Mouse (Mus musculus): ENCODE measurements around the gene Ggnbp2. TPM values are rescaled to one million over a fixed set of nuclear protein-coding genes. Genes with fewer than 3 reads are reported as not detected.

The Ggnbp2 gene
- 156 TPM for total RNA-seq (2023)

DNA sequence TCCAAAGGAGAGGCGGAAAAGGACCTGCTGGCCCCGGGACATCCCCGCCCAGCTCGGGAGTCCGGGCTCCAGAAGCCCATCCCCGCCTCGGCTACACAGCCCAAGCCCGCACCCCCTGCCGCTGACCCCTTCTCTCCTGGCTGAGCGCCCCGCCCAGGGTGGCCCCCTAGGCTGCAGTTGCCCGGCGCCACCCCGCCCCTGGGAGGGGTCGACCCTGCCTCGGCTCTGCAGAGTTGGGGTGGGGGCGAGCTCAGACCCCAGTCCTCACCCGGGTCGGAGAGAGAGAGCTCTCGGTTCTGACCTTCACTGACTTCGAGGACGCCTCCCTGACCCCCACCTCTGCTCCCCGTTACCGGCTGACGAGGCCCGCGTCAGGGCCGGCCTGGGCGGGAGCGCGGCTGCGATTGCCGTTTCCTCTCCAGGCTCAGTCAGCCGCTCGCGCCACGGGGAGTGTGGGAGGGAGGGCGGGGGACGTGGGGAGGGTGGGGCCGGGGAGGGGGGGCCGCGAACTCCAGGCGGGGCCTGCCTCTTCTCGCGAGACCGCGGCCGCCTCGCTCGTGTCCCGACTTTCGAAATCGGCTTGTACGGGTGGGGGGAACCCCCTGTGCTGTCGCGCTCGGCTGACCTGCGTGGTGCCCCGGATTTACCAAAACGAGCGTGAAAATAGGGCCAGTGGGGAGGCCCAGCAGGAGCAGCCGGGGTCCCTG, at the start of gene Ggnbp2:
Gene Ggnbp2, minus strand, starts transcription at position 481 of the 707 bp plus-strand sequence.

DNA sequence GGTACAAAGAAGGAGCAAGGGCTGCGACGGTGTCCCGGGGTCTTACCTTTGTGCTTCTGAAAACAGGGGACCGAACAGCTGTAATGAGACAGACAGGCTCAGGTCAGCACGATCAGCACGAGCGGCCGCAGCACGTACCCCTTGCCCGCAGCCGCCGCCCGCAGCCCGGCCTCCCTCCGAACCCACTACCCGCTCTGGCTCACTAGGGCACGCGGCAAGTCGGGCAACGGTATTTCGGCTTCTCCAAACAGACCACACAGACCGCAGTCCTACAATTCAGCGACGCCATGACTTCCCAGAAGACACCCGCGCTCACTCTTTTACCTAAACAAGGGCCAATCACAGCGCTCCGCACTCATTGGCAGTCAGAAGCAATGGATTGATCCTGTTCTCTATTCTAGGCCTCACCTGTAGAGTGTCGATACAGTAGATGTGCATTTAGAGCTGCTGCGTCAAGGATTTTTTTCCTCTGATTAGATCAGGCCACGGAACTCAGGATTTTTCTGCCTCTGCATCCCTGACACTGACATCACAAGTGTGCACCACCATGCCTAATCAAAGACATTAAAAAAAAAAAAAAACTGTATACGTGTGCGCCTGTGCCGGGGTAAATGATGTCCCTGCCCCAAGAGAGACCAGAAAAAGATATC, 45.6 kb upstream of the Ggnbp2 start, which contains the start of gene Znhit3:
Gene Znhit3, minus strand, starts transcription at position 314 of the 650 bp plus-strand sequence.

DNA sequence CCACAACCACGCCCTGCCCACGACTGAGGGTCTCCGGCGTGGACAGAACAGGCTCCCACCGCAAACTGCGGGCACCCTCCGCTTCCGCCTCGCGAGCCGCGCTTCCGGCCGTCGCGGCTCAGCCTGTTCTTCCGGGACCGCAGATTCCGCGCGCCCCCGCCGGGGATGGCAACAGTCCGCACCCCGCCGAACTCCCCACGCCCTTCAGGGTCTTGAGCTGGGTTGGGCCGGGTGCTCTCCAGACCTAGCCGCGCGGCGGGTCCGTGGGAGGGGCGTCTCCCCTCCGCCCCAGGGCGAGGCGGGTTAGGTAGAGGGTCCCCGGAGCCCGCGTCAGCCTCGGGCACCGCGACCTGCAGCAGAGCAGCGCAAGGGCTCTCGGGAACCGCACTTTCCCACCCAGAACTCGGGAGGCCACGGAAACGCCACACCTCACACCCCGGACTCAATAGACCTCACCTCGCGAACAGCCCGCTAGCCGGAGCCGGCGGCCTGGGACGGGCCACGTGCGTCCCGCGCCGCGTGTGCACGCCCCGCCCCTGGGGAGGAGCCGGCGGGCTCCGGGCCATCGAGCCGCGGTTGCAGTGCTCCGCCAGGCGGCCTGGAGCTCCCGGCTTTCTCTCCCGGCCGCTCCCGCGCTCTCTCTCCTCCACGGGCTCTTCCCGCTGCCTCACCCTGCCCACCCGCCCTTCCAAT, 9.3 kb upstream of the Ggnbp2 start, which contains the start of the genes Myo19 and Pigw:
Gene Myo19, plus strand, starts transcription at position 377 of the 693 bp plus-strand sequence.
Gene Pigw, minus strand, starts transcription at position 514 of the 693 bp plus-strand sequence.

DNA sequence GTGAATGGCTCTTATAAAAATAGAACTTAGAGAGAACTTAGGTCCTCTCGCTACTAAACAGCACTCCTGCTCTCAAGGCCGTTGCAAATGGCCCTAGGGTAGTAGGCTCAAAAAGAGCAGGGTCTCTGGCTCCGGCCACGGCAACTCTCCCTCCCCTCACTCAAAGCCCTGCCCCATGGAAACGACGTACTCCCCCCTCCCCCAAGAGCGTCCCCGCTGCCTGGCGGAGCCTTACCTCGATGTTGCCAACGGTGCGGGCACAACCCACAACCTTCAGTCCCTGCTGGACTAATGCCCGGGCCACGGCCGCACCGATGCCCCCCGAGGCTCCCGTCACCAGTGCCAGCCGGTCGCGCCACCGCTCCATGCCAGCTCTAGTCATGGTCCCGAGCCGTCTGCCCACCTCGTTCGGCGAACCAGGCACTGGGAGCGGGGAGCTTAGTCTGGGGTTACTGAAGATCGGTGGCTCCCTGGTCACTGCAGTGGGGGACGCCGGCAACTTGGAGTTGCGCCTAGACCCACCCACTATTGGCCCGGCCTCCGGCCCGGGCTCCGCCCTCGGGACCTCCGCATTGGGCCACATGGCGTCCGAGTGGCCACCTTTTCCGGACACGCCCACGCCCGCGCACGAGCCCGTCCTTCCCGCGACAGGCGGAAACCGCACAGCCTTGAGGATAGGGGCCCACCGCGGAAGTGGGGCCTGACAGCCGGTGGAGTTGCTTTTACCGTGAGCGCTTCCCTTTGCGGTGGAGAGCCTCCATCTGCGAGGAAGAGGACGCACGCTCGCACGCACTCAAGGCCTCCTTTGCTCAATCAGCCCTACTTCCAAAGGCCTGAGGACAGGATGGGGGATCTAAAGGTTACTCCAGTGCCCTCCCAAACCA, 41.9 kb downstream of the Ggnbp2 start, which contains the start of gene Dhrs11:
Gene Dhrs11, minus strand, starts transcription at position 479 of the 884 bp plus-strand sequence.

DNA sequence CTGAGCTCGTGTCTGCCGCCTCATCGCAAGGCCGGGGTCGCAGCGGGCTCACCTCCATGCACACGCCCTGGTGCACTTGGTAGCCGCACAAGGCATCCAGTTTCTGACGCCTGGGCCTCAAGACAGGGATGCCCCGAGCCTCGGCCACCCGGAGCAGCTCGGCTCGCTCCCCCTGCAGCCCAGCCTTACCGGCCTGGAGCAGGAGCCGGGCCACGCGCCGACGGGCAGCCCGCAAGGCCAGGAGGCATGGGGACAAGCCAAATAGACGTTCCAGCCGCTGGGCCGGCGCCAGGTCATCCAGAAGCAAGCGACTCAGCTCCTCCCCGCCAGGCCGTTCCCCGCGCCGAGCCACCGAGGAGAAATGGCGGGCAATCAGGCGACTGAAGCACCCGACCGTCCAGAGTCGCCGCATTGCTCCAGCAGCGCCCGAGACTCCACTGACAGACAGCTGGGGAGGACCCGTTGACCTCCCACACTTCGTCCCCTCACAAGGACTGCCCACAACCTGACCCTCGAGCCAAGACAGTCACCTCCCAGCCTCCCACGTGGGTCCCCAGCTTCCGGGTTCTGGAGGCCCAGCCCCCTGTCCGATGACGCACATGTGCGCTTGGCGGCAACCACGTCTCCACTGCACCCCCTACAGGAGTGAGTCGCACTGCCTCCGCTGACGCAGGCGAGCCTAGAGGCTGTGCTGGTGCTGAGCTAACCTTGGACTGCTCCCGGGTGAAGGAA, 51.5 kb downstream of the Ggnbp2 start, which contains the start of gene Mrm1:
Gene Mrm1, minus strand, starts transcription at position 555 of the 732 bp plus-strand sequence.

Other genes with a start within 250 kb of the Ggnbp2 start
- 25.6 TPM for gene Mrm1, start 51.3 kb downstream of the Ggnbp2 start, total RNA-seq (2023)
- gene Dhrs11, start 41.8 kb downstream of the Ggnbp2 start, total RNA-seq (2023), result 12.3 TPM
- gene Myo19, start 9.3 kb upstream of the Ggnbp2 start, total RNA-seq (2023), result 7.8 TPM
- gene Pigw, start 9.5 kb upstream of the Ggnbp2 start, total RNA-seq (2023), result 5.8 TPM
- gene Znhit3, start 45.5 kb upstream of the Ggnbp2 start, total RNA-seq (2023), result 25.3 TPM
- not detected for gene Car4, start 87.0 kb upstream of the Ggnbp2 start, total RNA-seq (2023)